Mouse (Mus musculus) lung, adult 2 months (tissue): ENCODE results near the gene Flot1.

ENCODE experiments used
- CTCF ChIP-seq: fragments of 200-500 bp; IDR thresholded peaks from 2 replicates; pipeline ENCODE4 v1.5.1; 2011; ENCODE audit warnings: mild to moderate bottlenecking, low read length, control low read depth; ENCODE audit not compliant: insufficient read depth
- POLR2A ChIP-seq: fragments of 200-500 bp; IDR thresholded peaks from 2 replicates; pipeline ENCODE4 v1.6.1; 2011; ENCODE audit warnings: low read depth, mild to moderate bottlenecking, control low read depth, low read length, borderline replicate concordance; ENCODE audit errors: extremely low read depth

- no peak for TF ChIP-seq CTCF
- no peak for TF ChIP-seq POLR2A
Observed at GRCm38 (mm10) chr17:35800905-35801304, 22.1 kb upstream of the Flot1 start.
